Mouse (Mus musculus) C2C12 (cell line): ENCODE data around the gene Rubcnl. TPM values are rescaled to one million over a fixed set of nuclear protein-coding genes. Genes with fewer than 3 reads are reported as not detected.
A peak's percentile ranks its signal among the peaks of the same experiment; 100 is the strongest.

Source experiments
- H3K27me3 ChIP-seq: one replicate; pipeline ENCODE4 v1.6.1; 2011; ENCODE audit not compliant: control insufficient read depth, insufficient read depth, insufficient read length
- H3K36me3 ChIP-seq: one replicate; pipeline ENCODE4 v1.6.1; 2011; ENCODE audit not compliant: control insufficient read depth, insufficient read depth
- H3K4me3 ChIP-seq: one replicate; pipeline ENCODE4 v1.5.1; 2011; ENCODE audit warnings: mild to moderate bottlenecking, control low read depth; ENCODE audit not compliant: poor library complexity, insufficient read depth, severe bottlenecking
- H3K79me2 ChIP-seq: one replicate; pipeline ENCODE4 v1.6.1; 2011; ENCODE audit not compliant: control insufficient read depth, insufficient read depth
- H3K79me3 ChIP-seq: one replicate; pipeline ENCODE4 v1.6.1; 2011; ENCODE audit warnings: low read depth, control low read depth
- H3ac ChIP-seq: one replicate; pipeline ENCODE3; 2011; ENCODE audit warnings: low read depth; ENCODE audit not compliant: control insufficient read depth, insufficient read length
- CEBPB ChIP-seq: IDR thresholded peaks from one replicate; pipeline ENCODE4 v1.6.1; 2011; ENCODE audit warnings: low read depth, mild to moderate bottlenecking, control low read depth, moderate library complexity
- CTCF ChIP-seq: IDR thresholded peaks from one replicate; pipeline ENCODE4 v1.5.1; 2011; ENCODE audit not compliant: control insufficient read depth, insufficient read depth, insufficient read length
- FOSL1 ChIP-seq: IDR thresholded peaks from one replicate; pipeline ENCODE4 v1.8.0; 2011; ENCODE audit warnings: mild to moderate bottlenecking, low read length; ENCODE audit not compliant: poor library complexity, insufficient read depth, severe bottlenecking
- MAX ChIP-seq: IDR thresholded peaks from one replicate; pipeline ENCODE4 v1.6.1; 2011; ENCODE audit warnings: mild to moderate bottlenecking, control low read depth
- MYOD1 ChIP-seq: IDR thresholded peaks from one replicate; pipeline ENCODE4 v1.6.1; 2011; ENCODE audit warnings: low read depth; ENCODE audit not compliant: control insufficient read depth, insufficient read length
- MYOG ChIP-seq: IDR thresholded peaks from one replicate; pipeline ENCODE4 v1.6.1; 2011; ENCODE audit not compliant: control insufficient read depth, insufficient read length; ENCODE audit errors: extremely low read depth
- USF1 ChIP-seq: IDR thresholded peaks from one replicate; pipeline ENCODE4 v1.6.1; 2011; ENCODE audit warnings: low read depth, mild to moderate bottlenecking, control low read depth, moderate library complexity
- polyA plus RNA-seq: library from polyadenylated mRNA; unstranded; fragments of >200 nt; fragmentation: generic; extraction: Trizol; gene quantifications from one replicate; pipeline ENCODE4 v1.2.1, GENCODE M21; 2012; ENCODE audit warnings: missing spikeins

Gene Rubcnl
- polyA plus RNA-seq, 1 experiment = 0.40 TPM

DNA sequence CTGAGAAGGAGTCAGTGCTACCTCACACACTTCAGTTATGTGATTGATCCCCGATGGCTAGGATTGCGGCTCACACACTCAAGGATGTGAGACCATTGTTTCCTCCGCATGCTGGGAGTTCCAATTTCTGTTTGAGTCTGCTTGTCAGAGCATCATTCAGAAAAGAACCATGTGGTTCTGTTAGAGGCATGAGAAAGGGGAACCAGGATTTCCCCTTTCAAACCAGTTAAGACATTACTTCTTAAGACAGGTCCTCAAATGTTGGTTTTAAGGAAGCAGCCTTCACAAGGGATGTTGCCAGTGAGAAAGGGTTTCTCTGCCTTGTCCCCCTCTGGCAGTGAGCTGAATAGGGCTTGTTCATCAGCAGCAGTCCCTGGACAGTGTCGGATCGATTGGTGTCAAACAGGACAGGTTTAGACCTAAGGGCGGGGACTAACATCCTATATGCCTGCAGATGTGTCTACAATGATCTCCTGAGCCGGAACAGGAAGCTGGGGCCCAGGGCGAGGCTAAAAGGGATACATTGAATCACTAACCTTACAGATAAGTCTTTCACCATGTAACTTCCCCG is 41.1 kb downstream of the Rubcnl start:
- TF ChIP-seq USF1 = no peak
- TF ChIP-seq MAX = no peak
- no peak for TF ChIP-seq MYOD1
- no peak for TF ChIP-seq CTCF
- no peak for TF ChIP-seq FOSL1
- no peak for TF ChIP-seq MYOG
- no peak for TF ChIP-seq CEBPB
- Histone ChIP-seq H3K79me2 (no peaks in the 10 kb centered on the region), H3K79me3 (no peaks in the 10 kb centered on the region), H3K4me3 (no peak overlapping the region), H3K36me3 (no peaks in the 10 kb centered on the region), H3ac (no peak overlapping the region), H3K27me3 (no peaks in the 10 kb centered on the region)

- no peaks in the 10 kb centered on the region for H3K27me3 ChIP-seq
- H3K79me3 ChIP-seq = no peaks in the 10 kb centered on the region
- no peaks in the 10 kb centered on the region for H3K79me2 ChIP-seq
- H3K4me3 ChIP-seq = no peak overlapping the region
- no peak overlapping the region for H3ac ChIP-seq
- TF ChIP-seq CEBPB = no peak
- no peak for TF ChIP-seq MYOG
- TF ChIP-seq CTCF = peak; percentile 18
- no peak for TF ChIP-seq MAX
- no peaks in the 10 kb centered on the region for H3K36me3 ChIP-seq
These were observed 44.7 kb downstream of the Rubcnl start for GRCm38 (mm10) chr14:75060562-75060961.

- no peak overlapping the region for H3ac ChIP-seq
- no peaks in the 10 kb centered on the region for H3K79me3 ChIP-seq
- no peak overlapping the region for H3K4me3 ChIP-seq
- H3K27me3 ChIP-seq = no peaks in the 10 kb centered on the region
- no peaks in the 10 kb centered on the region for H3K36me3 ChIP-seq
- no peak for TF ChIP-seq MYOG
- no peak for TF ChIP-seq FOSL1
- TF ChIP-seq USF1 = no peak
- TF ChIP-seq CEBPB = no peak
- no peak for TF ChIP-seq MYOD1
- TF ChIP-seq MAX = no peak
- TF ChIP-seq CTCF = no peak
- H3K79me2 ChIP-seq = no peaks in the 10 kb centered on the region
These were observed 48.1 kb downstream of the Rubcnl start for GRCm38 (mm10) chr14:75063936-75064335.

DNA sequence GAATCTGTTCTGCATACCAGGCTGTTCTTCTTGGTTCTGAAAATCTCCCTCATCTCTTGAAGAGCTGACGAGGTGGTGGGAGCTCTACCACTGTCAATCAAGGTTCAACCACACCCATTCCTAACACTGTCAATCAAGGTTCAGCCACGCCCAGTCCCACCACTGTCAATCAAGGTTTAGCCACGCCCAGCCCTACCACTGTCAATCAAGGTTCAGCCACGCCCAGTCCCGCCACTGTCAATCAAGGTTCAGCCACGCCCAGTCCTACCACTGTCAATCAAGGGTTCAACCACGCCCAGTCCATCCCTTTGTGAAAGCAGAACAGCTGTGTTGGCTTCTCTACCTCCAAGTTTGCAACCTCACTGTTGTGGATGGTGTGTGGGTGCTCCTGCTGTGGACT is 48.7 kb downstream of the Rubcnl start:
- no peak overlapping the region for H3ac ChIP-seq
- TF ChIP-seq MAX (no peak), FOSL1 (no peak), CEBPB (no peak), CTCF (no peak), MYOD1 (no peak), MYOG (no peak), USF1 (no peak)

GRCm38 (mm10) chr14:75065211-75065610 is 49.4 kb downstream of the Rubcnl start:
- Histone ChIP-seq H3K4me3 (no peak overlapping the region), H3ac (no peak overlapping the region)
- TF ChIP-seq MYOG (no peak), USF1 (no peak), MYOD1 (no peak), CTCF (no peak), CEBPB (no peak), FOSL1 (no peak)

More for the DNA sequence above, 48.7 kb downstream of the Rubcnl start:
- Histone ChIP-seq H3K4me3 (no peak overlapping the region), H3K79me2 (no peaks in the 10 kb centered on the region), H3K79me3 (no peaks in the 10 kb centered on the region), H3K27me3 (no peaks in the 10 kb centered on the region), H3K36me3 (no peaks in the 10 kb centered on the region)

GRCm38 (mm10) chr14:75068430-75069112 is 52.7 kb downstream of the Rubcnl start:
- Histone ChIP-seq H3K79me3 (no peaks in the 10 kb centered on the region), H3K4me3 (no peak overlapping the region), H3K27me3 (no peaks in the 10 kb centered on the region), H3ac (no peak overlapping the region), H3K79me2 (no peaks in the 10 kb centered on the region), H3K36me3 (no peaks in the 10 kb centered on the region)
- TF ChIP-seq CTCF (no peak), USF1 (no peak), MYOD1 (no peak), FOSL1 (no peak)

More at GRCm38 (mm10) chr14:75065211-75065610, 49.4 kb downstream of the Rubcnl start:
- H3K36me3 ChIP-seq = no peaks in the 10 kb centered on the region
- no peaks in the 10 kb centered on the region for H3K27me3 ChIP-seq
- H3K79me3 ChIP-seq = no peaks in the 10 kb centered on the region
- no peaks in the 10 kb centered on the region for H3K79me2 ChIP-seq
